Mouse (Mus musculus) testis, adult 2 months (tissue): ENCODE data around the gene Apbb1ip.

ENCODE experiments used
- CTCF ChIP-seq: fragments of 200-500 bp; IDR thresholded peaks from 2 replicates; pipeline ENCODE4 v1.5.1; 2012; ENCODE audit warnings: low read depth, mild to moderate bottlenecking, inconsistent platforms, low read length, moderate library complexity; ENCODE audit not compliant: control insufficient read depth, insufficient read depth, insufficient replicate concordance
- POLR2A ChIP-seq: fragments of 200-500 bp; IDR thresholded peaks from 2 replicates; pipeline ENCODE4 v1.6.1; 2012; ENCODE audit warnings: low read depth, mild to moderate bottlenecking, inconsistent platforms, low read length, moderate library complexity; ENCODE audit not compliant: control insufficient read depth

DNA sequence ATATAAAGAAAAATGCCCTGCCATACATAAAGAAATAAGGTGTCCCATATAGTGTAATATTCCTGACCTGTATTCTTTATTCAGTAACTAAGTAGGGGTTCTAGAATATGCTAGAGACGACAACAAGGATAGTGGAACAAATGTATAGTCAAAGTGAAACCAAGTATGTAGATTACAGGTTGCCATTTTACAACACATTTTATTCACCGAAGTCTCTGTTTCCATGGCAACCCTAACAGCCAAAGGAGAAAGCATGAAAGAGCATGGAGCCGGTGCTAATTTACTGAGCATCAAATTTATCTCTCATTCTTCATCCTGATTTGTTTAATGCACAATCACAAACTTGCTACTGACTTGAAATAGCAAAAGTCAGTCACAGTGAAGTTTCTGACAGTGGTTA is 83.6 kb downstream of the Apbb1ip start:
- TF ChIP-seq CTCF (no peak), POLR2A (no peak)
